Mouse (Mus musculus): ENCODE measurements around the gene AL732309.1. TPM values are rescaled to one million over a fixed set of nuclear protein-coding genes. Genes with fewer than 3 reads are reported as not detected.

AL732309.1 gene
- polyA plus RNA-seq, 1 experiment = 15.5 TPM

DNA sequence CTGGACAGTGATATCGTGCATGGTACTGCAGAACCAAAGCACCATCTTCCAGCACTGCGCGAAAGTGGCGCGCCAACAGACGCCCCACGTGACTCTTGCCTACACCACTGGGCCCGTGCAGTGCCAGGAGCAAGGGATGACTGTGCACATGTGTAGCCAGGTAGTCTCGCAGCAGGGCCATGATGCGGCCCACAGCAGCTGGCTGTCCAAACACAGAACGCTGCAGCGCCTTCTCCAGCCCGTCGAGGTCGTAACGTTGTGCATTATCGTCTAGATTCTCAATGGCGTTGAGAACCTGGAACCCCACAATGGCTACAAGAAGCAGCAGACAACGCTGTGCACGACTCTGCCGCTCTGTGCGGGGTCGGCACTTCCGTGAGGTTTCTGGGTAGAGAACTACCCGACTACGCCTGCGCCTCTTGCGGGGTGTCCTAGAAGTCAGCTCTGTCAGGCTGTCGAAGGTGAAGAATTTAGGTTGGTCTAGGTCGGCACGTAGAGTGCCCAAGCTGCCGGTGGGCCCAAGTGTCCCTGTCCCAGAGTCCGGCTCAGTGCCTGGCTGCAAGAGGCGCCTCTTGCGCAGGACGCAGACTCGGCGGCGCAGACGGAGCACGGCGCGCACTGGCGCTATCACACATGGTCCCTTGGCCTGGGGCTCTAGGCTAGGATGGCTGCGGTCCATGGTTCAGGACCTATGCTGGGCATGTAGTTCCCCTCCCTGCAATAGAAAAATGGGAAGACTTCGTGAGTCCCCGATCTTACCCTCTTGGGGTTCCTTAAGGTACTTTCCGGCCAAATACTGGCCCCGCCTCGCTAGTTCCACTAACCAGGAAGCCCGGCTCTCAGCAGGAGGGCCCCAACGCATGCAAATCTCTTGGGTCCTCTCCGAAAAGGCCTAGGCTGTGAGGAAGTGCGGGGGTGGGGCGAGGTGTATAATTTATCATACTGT, 51.2 kb downstream of the AL732309.1 start:
- no peak overlapping the region for H3K4me3 ChIP-seq (ENCODE audit: insufficient read depth, low read length)
- no peaks in the 10 kb centered on the region for H3K4me1 ChIP-seq (ENCODE audit: control insufficient read depth, insufficient read depth, low read length)
- no peak overlapping the region for H3K27ac ChIP-seq (ENCODE audit: insufficient read depth, low read length)
- TF ChIP-seq CTCF (IDR thresholded peaks at IDR 0.05; ENCODE audit: extremely low read depth, insufficient read depth, low read length) = no peak
- no peak for TF ChIP-seq POLR2A (IDR thresholded peaks at IDR 0.05; ENCODE audit: extremely low read depth, insufficient read depth, low read length)

Other genes starting within 250 kb of the AL732309.1 start
- gene Nsmf, start 192.5 kb downstream of the AL732309.1 start, polyA plus RNA-seq (2012; rRNA removed) = 724 and 838 TPM in 2 replicates
- not detected in 2 replicates for gene Entpd8, start 166.6 kb downstream of the AL732309.1 start, polyA plus RNA-seq (2012; rRNA removed)
- gene Noxa1, start 151.7 kb downstream of the AL732309.1 start, polyA plus RNA-seq (2012; rRNA removed) = not detected in 2 replicates
- 22.1 and 24.2 TPM in 2 replicates for gene Nrarp, start 66.1 kb downstream of the AL732309.1 start, polyA plus RNA-seq (2012; rRNA removed)
- gene Tor4a, start 50.0 kb downstream of the AL732309.1 start, polyA plus RNA-seq (2012; rRNA removed) = 2.5 TPM in 2 replicates
- 52.0 and 57.5 TPM in 2 replicates for gene Nelfb, start 35.4 kb downstream of the AL732309.1 start, polyA plus RNA-seq (2012; rRNA removed)
- 0.11 TPM in 1 of 2 replicates, not detected in the other for gene Stpg3, start 32.2 kb downstream of the AL732309.1 start, polyA plus RNA-seq (2012; rRNA removed)
- gene Fam166a, start 28.1 kb downstream of the AL732309.1 start, polyA plus RNA-seq (2012; rRNA removed) = 0.19 and 0.21 TPM in 2 replicates
- 527 and 537 TPM in 2 replicates for gene Tubb4b, start 22.2 kb downstream of the AL732309.1 start, polyA plus RNA-seq (2012; rRNA removed)
- gene Slc34a3, start 12.5 kb downstream of the AL732309.1 start, polyA plus RNA-seq (2012; rRNA removed) = 0.26 and 0.44 TPM in 2 replicates
- not detected in 2 replicates for gene Rnf224, start 10.1 kb downstream of the AL732309.1 start, polyA plus RNA-seq (2012; rRNA removed)
- 314 and 325 TPM in 2 replicates for gene Rnf208, start 4.6 kb downstream of the AL732309.1 start, polyA plus RNA-seq (2012; rRNA removed)
- 0.21 and 0.57 TPM in 2 replicates for gene Cysrt1, start 4.4 kb downstream of the AL732309.1 start, polyA plus RNA-seq (2012; rRNA removed)
- 33.8 and 36.0 TPM in 2 replicates for gene Tmem203, start 8.6 kb upstream of the AL732309.1 start, polyA plus RNA-seq (2012; rRNA removed)
- gene Tprn, start 15.8 kb upstream of the AL732309.1 start, polyA plus RNA-seq (2012; rRNA removed) = 14.0 and 22.0 TPM in 2 replicates
- gene Ssna1, start 25.6 kb upstream of the AL732309.1 start, polyA plus RNA-seq (2012; rRNA removed) = 87.9 and 93.2 TPM in 2 replicates
- 75.7 and 76.5 TPM in 2 replicates for gene Anapc2, start 25.6 kb upstream of the AL732309.1 start, polyA plus RNA-seq (2012; rRNA removed)
- gene Tmem210, start 41.3 kb upstream of the AL732309.1 start, polyA plus RNA-seq (2012; rRNA removed) = not detected in 2 replicates
- not detected in 2 replicates for gene Lrrc26, start 43.1 kb upstream of the AL732309.1 start, polyA plus RNA-seq (2012; rRNA removed)
- 336 and 340 TPM in 2 replicates for gene Grin1, start 72.3 kb upstream of the AL732309.1 start, polyA plus RNA-seq (2012; rRNA removed)
- 27.0 and 28.4 TPM in 2 replicates for gene Man1b1, start 85.5 kb upstream of the AL732309.1 start, polyA plus RNA-seq (2012; rRNA removed)
- 59.8 and 69.1 TPM in 2 replicates for gene Dpp7, start 109.5 kb upstream of the AL732309.1 start, polyA plus RNA-seq (2012; rRNA removed)
- 16.6 and 20.4 TPM in 2 replicates for gene Uap1l1, start 118.8 kb upstream of the AL732309.1 start, polyA plus RNA-seq (2012; rRNA removed)
- 4.0 and 4.4 TPM in 2 replicates for gene Sapcd2, start 125.5 kb upstream of the AL732309.1 start, polyA plus RNA-seq (2012; rRNA removed)
- gene Entpd2, start 149.0 kb upstream of the AL732309.1 start, polyA plus RNA-seq (2012; rRNA removed) = 15.8 and 19.0 TPM in 2 replicates
- 435 and 468 TPM in 2 replicates for gene Npdc1, start 152.5 kb upstream of the AL732309.1 start, polyA plus RNA-seq (2012; rRNA removed)
- gene Fut7, start 176.4 kb upstream of the AL732309.1 start, polyA plus RNA-seq (2012; rRNA removed) = 0.38 and 0.48 TPM in 2 replicates
- 105 and 109 TPM in 2 replicates for gene Abca2, start 181.8 kb upstream of the AL732309.1 start, polyA plus RNA-seq (2012; rRNA removed)
- 0.72 and 0.79 TPM in 2 replicates for gene Clic3, start 210.0 kb upstream of the AL732309.1 start, polyA plus RNA-seq (2012; rRNA removed)
- 137 TPM in 2 replicates for gene Paxx, start 214.2 kb upstream of the AL732309.1 start, polyA plus RNA-seq (2012; rRNA removed)
- gene Ptgds, start 223.2 kb upstream of the AL732309.1 start, polyA plus RNA-seq (2012; rRNA removed) = 2,250 and 2,426 TPM in 2 replicates
- gene Lcn12, start 247.0 kb upstream of the AL732309.1 start, polyA plus RNA-seq (2012; rRNA removed) = not detected in 2 replicates

All from cortical plate, adult 2 months (tissue).